Mouse (Mus musculus) forebrain, postnatal 0 days (tissue): ENCODE data around the gene Nfia. TPM values are rescaled to one million over a fixed set of nuclear protein-coding genes. Genes with fewer than 3 reads are reported as not detected.

Experiments used
- ATAC-seq: fragments of 200-750 bp; cut with Nextera tagmentation; 2 replicates; pipeline ENCODE4 v1.8.0; 2017; ENCODE audit warnings: mild to moderate bottlenecking, moderate library complexity
- DNase-seq: peaks from one replicate; pipeline ENCODE4 v3.0.0-alpha.2; 2015
- H3K27ac ChIP-seq: fragments of 300-500 bp; sonication (generic); 2 replicates; pipeline ENCODE4 v1.5.1; 2014; ENCODE audit warnings: low read depth, mild to moderate bottlenecking, antibody characterized with exemption, low read length, moderate library complexity, mixed read lengths
- H3K27me3 ChIP-seq: fragments of 300-500 bp; sonication (generic); 2 replicates; pipeline ENCODE4 v1.6.1; 2014; ENCODE audit warnings: mild to moderate bottlenecking, low read length, mixed read lengths; ENCODE audit not compliant: insufficient read depth
- H3K36me3 ChIP-seq: fragments of 300-500 bp; sonication (generic); 2 replicates; pipeline ENCODE4 v1.6.1; 2014; ENCODE audit warnings: mild to moderate bottlenecking, moderate library complexity; ENCODE audit not compliant: insufficient read depth
- H3K4me1 ChIP-seq: fragments of 300-500 bp; sonication (generic); 2 replicates; pipeline ENCODE4 v1.6.1; 2014; ENCODE audit warnings: antibody characterized with exemption; ENCODE audit not compliant: insufficient read depth
- H3K4me2 ChIP-seq: fragments of 300-500 bp; sonication (generic); 2 replicates; pipeline ENCODE4 v1.6.1; 2014; ENCODE audit warnings: low read depth, mild to moderate bottlenecking, moderate library complexity
- H3K4me3 ChIP-seq: fragments of 300-500 bp; sonication (generic); 2 replicates; pipeline ENCODE4 v1.5.1; 2014; ENCODE audit warnings: low read depth, low read length, mixed read lengths
- H3K9ac ChIP-seq: fragments of 300-500 bp; sonication (generic); 2 replicates; pipeline ENCODE4 v1.6.1; 2014; ENCODE audit warnings: mild to moderate bottlenecking
- H3K9me3 ChIP-seq: fragments of 300-500 bp; sonication (generic); 2 replicates; pipeline ENCODE4 v1.6.1; 2016; ENCODE audit warnings: low read length
- CTCF ChIP-seq: sonication (generic); IDR thresholded peaks from 2 replicates; pipeline ENCODE4 v1.5.1; 2016; ENCODE audit warnings: antibody characterized with exemption, control low read depth, low read depth
- WGBS: fragments of 180-500 bp; shearing (Covaris S2); extraction: QIAGEN DNeasy Blood & Tissue Kit; methylation state at CpG from one replicate; pipeline ENCODE4 v1.1.7; 2014; 5-methylcytosine and 5-hydroxymethylcytosine counted together
- polyA plus RNA-seq: library from polyadenylated mRNA; unstranded; fragments of >200 nt; fragmentation: Nextera tagmentation; extraction: Ambion mirVana; gene quantifications from 2 replicates; pipeline ENCODE4 v1.2.1, GENCODE M21; 2015
- total RNA-seq: library from RNA; depleted of rRNA; stranded (reverse); fragments of >200 nt; gene quantifications from 2 replicates; pipeline ENCODE4 v1.2.3, GENCODE M21; 2014

Nfia gene
- total and polyA plus RNA-seq, 2 experiments from 2014 or later: 44.1 to 57.5 TPM

DNA sequence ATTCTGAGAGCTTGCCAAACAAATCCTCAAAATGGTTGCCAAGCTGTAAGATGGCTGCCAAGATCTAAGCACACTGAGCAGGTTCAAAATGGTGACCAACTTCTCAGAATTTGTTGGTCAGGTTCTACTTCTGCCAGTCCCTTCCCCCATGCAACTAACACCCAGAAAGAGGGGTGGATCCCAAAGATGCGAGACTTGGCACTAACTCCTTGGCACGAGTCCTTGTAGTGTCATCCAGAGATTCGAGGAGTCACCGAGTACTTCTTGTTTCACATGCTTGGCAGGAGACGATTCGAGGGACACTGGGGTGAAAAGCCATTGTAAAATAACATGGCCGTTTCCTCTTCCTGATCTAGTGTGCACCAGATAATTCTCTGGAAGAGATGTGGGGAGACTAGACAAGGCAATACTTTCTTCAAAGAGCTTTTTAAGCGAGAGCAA is 151.4 kb downstream of the Nfia start:
- no peaks in the 10 kb centered on the region for H3K36me3 ChIP-seq
- peak; percentile 21 for ATAC-seq
- H3K4me2 ChIP-seq: peak overlapping the region; percentile 34
- no peak for TF ChIP-seq CTCF
- peak overlapping the region; percentile 50 for H3K27ac ChIP-seq
- H3K4me1 ChIP-seq: peaks cover 20% of the 10 kb centered on the region
- WGBS: 26% methylated on average over 8 of the region's 8 CpGs
- DNase-seq: peak; percentile 70
- no peak overlapping the region for H3K9ac ChIP-seq
- H3K9me3 ChIP-seq: no peaks in the 10 kb centered on the region
- H3K4me3 ChIP-seq: no peak overlapping the region
- no peaks in the 10 kb centered on the region for H3K27me3 ChIP-seq

DNA sequence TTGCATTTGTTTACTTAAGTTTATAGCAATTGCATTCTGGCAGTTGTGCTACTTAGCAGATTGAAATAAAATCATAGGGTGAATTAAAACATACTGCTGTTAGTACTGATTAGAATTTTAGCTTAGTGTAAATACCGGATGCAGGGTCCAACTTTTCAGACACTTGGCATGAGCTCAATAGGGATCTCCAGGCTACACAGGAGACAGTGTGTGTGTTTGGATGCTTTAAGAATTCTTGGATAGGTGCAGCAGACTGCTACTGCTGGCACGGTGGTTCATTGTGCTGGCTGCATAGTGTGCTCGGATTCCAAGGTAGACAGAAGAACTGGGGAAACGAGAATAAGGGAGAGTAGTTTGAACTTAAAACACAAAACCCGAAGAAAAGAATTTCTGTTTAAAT is 151.9 kb downstream of the Nfia start:
- ATAC-seq: peak; percentile 49
- H3K4me3 ChIP-seq: no peak overlapping the region
- peak; percentile 67 for DNase-seq
- 18% methylated on average over 5 of the region's 5 CpGs for WGBS
- H3K4me1 ChIP-seq: peaks cover 20% of the 10 kb centered on the region
- H3K27me3 ChIP-seq: no peaks in the 10 kb centered on the region
- no peaks in the 10 kb centered on the region for H3K9me3 ChIP-seq
- H3K36me3 ChIP-seq: no peaks in the 10 kb centered on the region
- no peak for TF ChIP-seq CTCF
- no peak overlapping the region for H3K9ac ChIP-seq
- H3K4me2 ChIP-seq: peak overlapping the region; percentile 34; the same call in 1 of the 2 replicates
- H3K27ac ChIP-seq: peak overlapping the region; percentile 50; the same call in 1 of the 2 replicates

- 35% methylated on average over 3 of the region's 3 CpGs for WGBS
- Histone ChIP-seq H3K4me3 (no peak overlapping the region), H3K9me3 (no peaks in the 10 kb centered on the region), H3K4me2 (0 out of 2 replicates have a peak overlapping the region, but pooled peaks have one; percentile 34), H3K27me3 (no peaks in the 10 kb centered on the region), H3K4me1 (peaks cover 20% of the 10 kb centered on the region), H3K9ac (no peak overlapping the region), H3K36me3 (no peaks in the 10 kb centered on the region), H3K27ac (no peak overlapping the region)
- DNase-seq (no peak), ATAC-seq (no peak)
- no peak for TF ChIP-seq CTCF
Measured at GRCm38 (mm10) chr4:97924855-97925254, 152.3 kb downstream of the Nfia start.

DNA sequence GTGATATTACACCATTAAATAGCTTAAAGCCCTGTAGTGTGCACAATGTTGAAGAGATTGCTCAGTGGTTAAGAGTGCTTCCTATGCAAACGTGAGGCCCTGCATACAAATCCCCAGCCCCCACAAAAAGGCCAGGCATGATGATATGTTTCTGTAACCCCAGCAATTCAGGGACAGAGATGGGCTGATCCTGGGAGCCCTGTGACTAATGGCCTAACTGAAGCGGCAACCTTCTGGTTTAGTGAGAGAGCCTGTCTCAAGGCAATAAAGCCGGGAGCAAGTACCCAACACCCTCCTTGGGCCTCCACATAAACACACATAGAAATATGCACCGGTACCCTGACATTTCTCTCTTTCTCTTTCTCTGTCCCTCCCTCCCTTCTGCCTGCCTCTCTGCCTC is 153.1 kb downstream of the Nfia start:
- no peak overlapping the region for H3K4me2 ChIP-seq
- no peak overlapping the region for H3K4me3 ChIP-seq
- no peaks in the 10 kb centered on the region for H3K9me3 ChIP-seq
- no peak overlapping the region for H3K9ac ChIP-seq
- H3K27ac ChIP-seq: no peak overlapping the region
- no peaks in the 10 kb centered on the region for H3K27me3 ChIP-seq
- no peaks in the 10 kb centered on the region for H3K36me3 ChIP-seq
- H3K4me1 ChIP-seq: peaks cover 20% of the 10 kb centered on the region
- DNase-seq: no peak
- WGBS: 39% methylated on average over 4 of the region's 4 CpGs
- no peak for TF ChIP-seq CTCF
- ATAC-seq: no peak

- peaks cover 20% of the 10 kb centered on the region for H3K4me1 ChIP-seq
- no peak overlapping the region for H3K9ac ChIP-seq
- ATAC-seq: peak; percentile 40; the same call in 1 of the 2 replicates
- H3K9me3 ChIP-seq: no peaks in the 10 kb centered on the region
- H3K4me2 ChIP-seq: no peak overlapping the region
- 25% methylated on average over 5 of the region's 5 CpGs for WGBS
- H3K4me3 ChIP-seq: no peak overlapping the region
- no peaks in the 10 kb centered on the region for H3K27me3 ChIP-seq
- TF ChIP-seq CTCF: no peak
- no peaks in the 10 kb centered on the region for H3K36me3 ChIP-seq
- H3K27ac ChIP-seq: no peak overlapping the region
- DNase-seq: peak; percentile 50
Measured at GRCm38 (mm10) chr4:97926607-97927308, 154.2 kb downstream of the Nfia start.

DNA sequence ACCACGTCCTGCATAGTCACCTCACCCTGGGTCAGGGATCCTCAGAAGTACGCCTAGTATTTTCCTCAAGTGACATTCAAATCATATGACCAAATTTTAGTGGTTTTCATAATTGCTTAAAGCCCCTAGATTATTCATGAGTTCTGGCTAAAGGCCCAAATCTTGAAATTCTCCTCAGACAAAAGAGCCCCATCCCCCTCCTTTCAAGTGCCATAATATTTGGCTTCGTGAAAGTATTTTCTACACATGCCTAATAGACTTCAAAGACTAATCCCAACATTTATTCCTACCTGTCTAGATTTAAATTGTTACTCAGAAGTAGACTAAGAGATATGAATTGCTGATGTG is 154.7 kb downstream of the Nfia start:
- 31% methylated on average over 3 of the region's 3 CpGs for WGBS
- no peak for DNase-seq
- Histone ChIP-seq H3K4me3 (no peak overlapping the region), H3K4me2 (no peak overlapping the region), H3K27me3 (no peaks in the 10 kb centered on the region), H3K9me3 (no peaks in the 10 kb centered on the region), H3K36me3 (no peaks in the 10 kb centered on the region), H3K9ac (no peak overlapping the region), H3K27ac (no peak overlapping the region), H3K4me1 (peaks cover 20% of the 10 kb centered on the region)
- no peak for ATAC-seq
- no peak for TF ChIP-seq CTCF

DNA sequence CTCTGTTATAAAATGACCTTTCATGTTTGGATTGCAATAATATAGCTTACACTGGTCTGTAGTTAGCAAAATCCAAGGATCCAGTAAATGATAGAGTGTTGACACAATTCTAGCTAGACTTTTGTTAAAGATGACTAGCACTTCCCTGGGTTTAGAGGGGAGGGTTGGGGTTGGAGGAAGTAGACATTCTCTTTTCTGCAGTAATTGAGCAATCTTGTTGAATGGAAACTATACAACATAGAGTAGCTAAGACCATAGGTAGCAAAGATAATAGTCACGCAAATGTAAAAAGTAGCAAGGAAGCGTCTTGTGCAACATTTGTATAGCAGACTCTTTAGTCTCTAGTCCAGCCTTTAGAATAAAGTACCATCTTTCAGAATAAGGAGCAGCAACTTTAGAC is 163.8 kb downstream of the Nfia start:
- H3K27ac ChIP-seq: no peak overlapping the region
- peaks cover 7% of the 10 kb centered on the region; the same call in 1 of the 2 replicates for H3K4me1 ChIP-seq
- ATAC-seq: no peak
- H3K9ac ChIP-seq: no peak overlapping the region
- H3K36me3 ChIP-seq: no peaks in the 10 kb centered on the region
- no peaks in the 10 kb centered on the region for H3K27me3 ChIP-seq
- no peak for DNase-seq
- H3K4me2 ChIP-seq: no peak overlapping the region
- no peaks in the 10 kb centered on the region for H3K9me3 ChIP-seq
- TF ChIP-seq CTCF: no peak
- H3K4me3 ChIP-seq: no peak overlapping the region
- 83% methylated on average over 2 of the region's 2 CpGs for WGBS
